Mouse (Mus musculus) heart, adult 2 months (tissue): ENCODE data around the gene Rb1. TPM values are rescaled to one million over a fixed set of nuclear protein-coding genes. Genes with fewer than 3 reads are reported as not detected.

ENCODE experiments used
- DNase-seq, 2 experiments: peaks; one replicate each; pipeline ENCODE4 v3.0.0; 2021
- H3K27ac ChIP-seq: fragments of 200-600 bp; 2 replicates; pipeline ENCODE4 v1.8.1; 2022
- H3K27me3 ChIP-seq: fragments of 200-500 bp; 2 replicates; pipeline ENCODE4 v1.6.1; 2012; ENCODE audit warnings: mild to moderate bottlenecking, low read length, inconsistent platforms, mixed read lengths; ENCODE audit not compliant: control insufficient read depth, insufficient read depth
- H3K36me3 ChIP-seq: fragments of 200-500 bp; 2 replicates; pipeline ENCODE4 v1.6.1; 2012; ENCODE audit warnings: low read length, inconsistent platforms; ENCODE audit not compliant: control insufficient read depth, insufficient read depth
- H3K4me1 ChIP-seq: fragments of 200-500 bp; 2 replicates; pipeline ENCODE4 v1.6.1; 2011; ENCODE audit warnings: low read length; ENCODE audit not compliant: control insufficient read depth, insufficient read depth
- H3K4me3 ChIP-seq: fragments of 200-600 bp; 2 replicates; pipeline ENCODE4 v1.8.1; 2022
- H3K79me2 ChIP-seq: fragments of 200-500 bp; replicated peaks from 2 replicates; pipeline ENCODE4 v1.6.1; 2012; ENCODE audit warnings: mild to moderate bottlenecking, inconsistent platforms, low read length, moderate library complexity, mixed read lengths; ENCODE audit not compliant: control insufficient read depth, insufficient read depth
- H3K9ac ChIP-seq: fragments of 200-500 bp; 2 replicates; pipeline ENCODE4 v1.6.1; 2012; ENCODE audit warnings: low read depth, mild to moderate bottlenecking, control low read depth, inconsistent platforms, low read length, mixed read lengths
- CTCF ChIP-seq: fragments of 200-600 bp; IDR thresholded peaks from 2 replicates; pipeline ENCODE4 v1.8.1; 2022; ENCODE audit warnings: antibody characterized with exemption, mild to moderate bottlenecking, moderate library complexity
- EP300 ChIP-seq: fragments of 200-500 bp; IDR thresholded peaks from 2 replicates; pipeline ENCODE4 v1.6.1; 2011; ENCODE audit warnings: low read depth, low read length, control low read depth; ENCODE audit not compliant: insufficient read depth
- POLR2A ChIP-seq: fragments of 200-500 bp; IDR thresholded peaks from 2 replicates; pipeline ENCODE4 v1.6.1; 2011; ENCODE audit warnings: mild to moderate bottlenecking, low read depth, low read length, control low read depth; ENCODE audit not compliant: insufficient read depth
- WGBS: fragments of 180-500 bp; shearing (Covaris S2); methylation state at CpG from one replicate; pipeline ENCODE4 v1.1.7; 2018; 5-methylcytosine and 5-hydroxymethylcytosine counted together
- intact Hi-C: fragments of 180-260 bp; cut with DNase I; formaldehyde crosslinking; loops from one replicate; pipeline ENCODE4 v1.15.1; 2025
- microRNA-seq, 2 experiments: library from miRNA; unstranded; fragments of <30 nt; microRNA quantifications; one replicate each; pipeline ENCODE4 v1.2.0; 2021
- polyA plus RNA-seq: library from polyadenylated mRNA; depleted of rRNA; stranded (reverse); fragments of >200 nt; gene quantifications from 2 replicates; pipeline ENCODE4 v1.2.3, GENCODE M21; 2012; rRNA removed
- total RNA-seq, 2 experiments: library from RNA; stranded (reverse); gene quantifications; 2 replicates each; pipeline ENCODE4 v1.2.3; 2021

Rb1 gene
- total and polyA plus RNA-seq, 3 experiments = 5.1 to 19.2 (median 18.2) TPM

DNA sequence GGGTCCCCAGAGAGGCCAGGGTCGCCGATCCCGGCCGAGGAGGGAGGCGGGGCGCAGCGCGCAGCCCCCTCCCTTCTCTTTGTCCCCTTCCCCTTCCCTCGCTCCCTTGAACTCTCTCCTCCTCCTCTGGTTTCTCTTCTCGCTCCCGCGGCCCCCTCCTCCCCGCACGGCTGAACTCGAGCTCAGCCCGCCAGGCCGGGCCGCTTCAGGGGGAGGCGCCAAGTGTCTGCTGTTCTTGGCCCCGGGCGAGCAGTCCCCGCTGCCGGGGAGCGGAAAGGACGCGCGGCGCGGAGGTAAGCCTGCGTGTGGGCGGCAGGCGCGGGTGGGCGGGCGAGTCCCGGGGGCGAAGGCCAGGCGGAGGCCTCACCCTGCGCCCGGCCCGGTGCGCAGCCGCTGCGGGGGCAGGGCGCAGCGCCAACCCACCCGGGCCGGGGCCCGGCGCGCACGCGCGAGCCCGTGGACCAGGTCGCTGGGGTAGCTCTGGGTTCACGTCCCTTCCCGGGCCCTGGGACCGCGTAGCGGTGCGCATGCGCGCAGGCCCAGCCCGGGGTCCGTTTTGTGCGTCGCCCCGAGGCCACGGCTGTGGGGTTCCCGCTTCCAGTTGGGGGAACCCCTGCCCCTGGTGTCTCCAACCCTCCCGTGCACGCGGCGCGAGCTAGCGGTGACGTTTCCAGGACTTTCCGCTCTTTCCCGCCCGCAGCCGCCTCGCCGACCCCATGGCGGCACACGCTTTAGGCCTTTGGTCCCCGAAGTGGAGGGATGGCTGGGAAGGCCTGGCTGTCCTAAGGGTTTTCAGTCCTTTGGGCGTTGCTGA is 182.5 kb downstream of the Rb1 start:
- peak; percentile 91 to 94 for DNase-seq
- Histone ChIP-seq H3K4me3 (peak overlapping the region; percentile 87), H3K27me3 (no peaks in the 10 kb centered on the region), H3K27ac (peak overlapping the region; percentile 96), H3K9ac (peak overlapping the region; percentile 97), H3K79me2 (peaks cover 2% of the 10 kb centered on the region; the same call in 1 of the 2 replicates), H3K36me3 (no peaks in the 10 kb centered on the region), H3K4me1 (peaks cover 4% of the 10 kb centered on the region)
- peak; percentile 54 for TF ChIP-seq POLR2A
- no peak for TF ChIP-seq EP300
- intact Hi-C loops = loop anchor here (2.0 kb wide), 2 partner anchors 34 to 96 kb away; no protein-coding TSS in a partner anchor
- under 1% methylated on average over 88 of the region's 88 CpGs for WGBS

DNA sequence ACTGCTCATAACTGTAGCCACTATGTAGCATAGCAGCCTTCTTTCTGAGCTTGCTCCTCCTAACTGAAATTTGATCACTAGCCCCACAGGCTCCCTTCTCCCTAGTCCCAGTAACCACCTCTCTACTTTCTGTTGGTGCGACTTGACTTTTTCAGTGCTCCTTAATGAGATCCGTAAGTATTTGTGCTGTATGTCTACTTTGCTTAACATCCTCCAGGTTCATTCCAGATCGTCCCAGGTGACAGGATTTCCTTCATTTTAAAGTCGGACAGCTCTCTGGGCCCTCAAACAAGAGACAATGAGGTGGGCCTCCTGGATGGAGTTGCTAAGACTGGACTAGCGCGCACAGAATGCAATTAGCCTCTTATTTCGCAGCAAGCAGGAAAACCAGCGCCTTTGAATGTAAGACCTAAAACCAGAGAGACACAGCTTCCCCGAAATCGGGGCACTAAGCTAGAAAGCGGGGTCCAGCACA is 183.2 kb downstream of the Rb1 start:
- H3K4me1 ChIP-seq = peaks cover 4% of the 10 kb centered on the region
- H3K4me3 ChIP-seq = peak overlapping the region; percentile 87
- DNase-seq = no peak
- TF ChIP-seq EP300 (no peak), POLR2A (no peak), CTCF (no peak)
- H3K27me3 ChIP-seq = no peaks in the 10 kb centered on the region
- no peaks in the 10 kb centered on the region for H3K36me3 ChIP-seq
- peak overlapping the region; percentile 96 for H3K27ac ChIP-seq
- intact Hi-C loops = loop anchor here (2.0 kb wide), 2 partner anchors 34 to 96 kb away; no protein-coding TSS in a partner anchor
- WGBS = 2% methylated on average over 11 of the region's 11 CpGs
- peaks cover 2% of the 10 kb centered on the region; the same call in 1 of the 2 replicates for H3K79me2 ChIP-seq
- H3K9ac ChIP-seq = peak overlapping the region; percentile 97

GRCm38 (mm10) chr14:73141800-73142199 is 183.8 kb downstream of the Rb1 start:
- no peak for DNase-seq
- no peak overlapping the region; the same call in 1 of the 2 replicates for H3K27ac ChIP-seq
- no peaks in the 10 kb centered on the region for H3K36me3 ChIP-seq
- peaks cover 4% of the 10 kb centered on the region for H3K4me1 ChIP-seq
- H3K79me2 ChIP-seq = peaks cover 2% of the 10 kb centered on the region; the same call in 1 of the 2 replicates
- no peak overlapping the region for H3K9ac ChIP-seq
- no peaks in the 10 kb centered on the region for H3K27me3 ChIP-seq
- TF ChIP-seq CTCF = no peak
- no peak for TF ChIP-seq EP300
- no peak for TF ChIP-seq POLR2A
- intact Hi-C loops = loop anchor here (2.0 kb wide), 2 partner anchors 33 to 97 kb away; no protein-coding TSS in a partner anchor
- 82% methylated on average over 3 of the region's 3 CpGs for WGBS
- H3K4me3 ChIP-seq = no peak overlapping the region

DNA sequence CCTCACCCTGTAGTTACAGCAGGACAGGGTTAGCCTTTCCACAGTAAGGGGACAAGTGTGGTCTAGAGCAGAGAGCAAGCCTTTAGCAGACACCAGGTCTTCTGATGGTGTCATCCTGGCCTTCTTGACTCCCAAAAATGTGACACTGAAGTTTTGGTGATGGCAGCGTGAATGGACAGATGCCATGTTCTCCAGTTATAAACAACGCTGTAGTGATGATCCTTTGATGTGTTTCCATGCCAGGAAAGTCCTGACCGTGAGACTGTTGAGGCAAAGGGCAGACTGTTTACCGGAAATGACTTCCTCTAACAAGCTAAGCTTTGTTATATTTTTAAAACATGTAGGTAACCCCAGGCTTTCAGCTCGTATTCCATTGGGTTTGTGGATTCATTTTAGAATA is 185.8 kb downstream of the Rb1 start:
- peaks cover 4% of the 10 kb centered on the region for H3K4me1 ChIP-seq
- 46% methylated on average over 5 of the region's 5 CpGs for WGBS
- intact Hi-C loops = no loop called here
- TF ChIP-seq CTCF = no peak
- no peak for TF ChIP-seq EP300
- no peak for TF ChIP-seq POLR2A
- no peaks in the 10 kb centered on the region for H3K27me3 ChIP-seq
- H3K79me2 ChIP-seq = no peaks in the 10 kb centered on the region
- no peak overlapping the region for H3K27ac ChIP-seq
- no peak for DNase-seq
- no peak overlapping the region for H3K4me3 ChIP-seq
- H3K9ac ChIP-seq = no peak overlapping the region
- no peaks in the 10 kb centered on the region for H3K36me3 ChIP-seq

DNA sequence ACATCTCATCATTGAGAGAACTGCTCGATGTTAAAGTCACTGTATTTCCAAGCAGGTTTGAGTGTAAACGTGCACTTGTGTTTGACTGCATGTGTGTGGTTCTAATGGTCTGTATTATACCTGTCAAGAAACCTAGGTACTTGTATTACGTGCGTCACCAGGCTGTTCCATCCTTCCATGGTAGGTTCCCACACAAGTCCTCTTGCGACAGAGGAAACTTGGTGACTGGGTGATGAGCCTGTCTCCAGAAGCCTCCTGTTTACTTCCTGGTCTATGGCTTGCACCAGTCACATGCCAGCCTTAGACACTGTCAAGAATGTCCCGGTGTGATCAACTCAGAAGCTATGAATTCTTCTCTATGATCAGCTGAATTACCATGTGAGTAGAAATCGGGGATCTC is 187.1 kb downstream of the Rb1 start:
- 89% methylated on average over 7 of the region's 7 CpGs for whole genome bisulfite sequencing
- Histone ChIP-seq H3K36me3 (no peaks in the 10 kb centered on the region), H3K9ac (no peak overlapping the region), H3K79me2 (no peaks in the 10 kb centered on the region), H3K27me3 (no peaks in the 10 kb centered on the region), H3K27ac (no peak overlapping the region), H3K4me1 (peaks cover 2% of the 10 kb centered on the region), H3K4me3 (no peak overlapping the region)
- DNase-seq = no peak
- TF ChIP-seq CTCF (no peak), EP300 (no peak), POLR2A (no peak)
- intact Hi-C loops = no loop called here

GRCm38 (mm10) chr14:73137234-73137633 is 188.4 kb downstream of the Rb1 start:
- Histone ChIP-seq H3K4me1 (peaks cover 1% of the 10 kb centered on the region), H3K79me2 (no peaks in the 10 kb centered on the region), H3K36me3 (no peaks in the 10 kb centered on the region), H3K27me3 (no peaks in the 10 kb centered on the region), H3K4me3 (no peak overlapping the region), H3K27ac (no peak overlapping the region), H3K9ac (no peak overlapping the region)
- no peak for TF ChIP-seq POLR2A
- no peak for TF ChIP-seq EP300
- TF ChIP-seq CTCF = no peak
- intact Hi-C loops = no loop called here
- WGBS = 65% methylated on average over 5 of the region's 5 CpGs
- DNase-seq = no peak

Small RNAs within 50 kb of the gene (microRNA-seq; reads per million reads assigned to microRNA genes)
- 0 reads per million in 2 experiments for gene Mir687

Other genes with a start within 250 kb of the Rb1 start
- gene Rcbtb2, start 202.8 kb downstream of the Rb1 start, total RNA-seq = 10 to 100 TPM; 20.8 to 20.9 TPM
- gene Rcbtb2, start 202.8 kb downstream of the Rb1 start, polyA plus RNA-seq = 16.9 and 25.7 TPM in 2 replicates
- 1 to 10 TPM; 1.5 to 2.3 TPM for gene Lpar6, start 87.9 kb downstream of the Rb1 start, total RNA-seq
- gene Lpar6, start 87.9 kb downstream of the Rb1 start, polyA plus RNA-seq = 2.3 and 5.2 TPM in 2 replicates
- gene Itm2b, start 59.5 kb upstream of the Rb1 start, total RNA-seq = 100 to 1,000 TPM; 724 to 814 TPM
- 771 and 1,125 TPM in 2 replicates for gene Itm2b, start 59.5 kb upstream of the Rb1 start, polyA plus RNA-seq
- gene Med4, start 184.2 kb upstream of the Rb1 start, total RNA-seq = 10 to 100 TPM; 19.5 to 23.5 TPM
- gene Med4, start 184.2 kb upstream of the Rb1 start, polyA plus RNA-seq = 12.5 and 18.2 TPM in 2 replicates
- 100 to 1,000 TPM; 693 to 811 TPM for gene Sucla2, start 199.5 kb upstream of the Rb1 start, total RNA-seq
- 125 and 246 TPM in 2 replicates for gene Sucla2, start 199.5 kb upstream of the Rb1 start, polyA plus RNA-seq
- gene Nudt15, start 222.4 kb upstream of the Rb1 start, total RNA-seq = 1 to 10 TPM; 7.3 to 8.6 TPM
- 3.2 and 5.9 TPM in 2 replicates for gene Nudt15, start 222.4 kb upstream of the Rb1 start, polyA plus RNA-seq